Mouse (Mus musculus): ENCODE measurements around the gene Cox19.

Gene Cox19

DNA sequence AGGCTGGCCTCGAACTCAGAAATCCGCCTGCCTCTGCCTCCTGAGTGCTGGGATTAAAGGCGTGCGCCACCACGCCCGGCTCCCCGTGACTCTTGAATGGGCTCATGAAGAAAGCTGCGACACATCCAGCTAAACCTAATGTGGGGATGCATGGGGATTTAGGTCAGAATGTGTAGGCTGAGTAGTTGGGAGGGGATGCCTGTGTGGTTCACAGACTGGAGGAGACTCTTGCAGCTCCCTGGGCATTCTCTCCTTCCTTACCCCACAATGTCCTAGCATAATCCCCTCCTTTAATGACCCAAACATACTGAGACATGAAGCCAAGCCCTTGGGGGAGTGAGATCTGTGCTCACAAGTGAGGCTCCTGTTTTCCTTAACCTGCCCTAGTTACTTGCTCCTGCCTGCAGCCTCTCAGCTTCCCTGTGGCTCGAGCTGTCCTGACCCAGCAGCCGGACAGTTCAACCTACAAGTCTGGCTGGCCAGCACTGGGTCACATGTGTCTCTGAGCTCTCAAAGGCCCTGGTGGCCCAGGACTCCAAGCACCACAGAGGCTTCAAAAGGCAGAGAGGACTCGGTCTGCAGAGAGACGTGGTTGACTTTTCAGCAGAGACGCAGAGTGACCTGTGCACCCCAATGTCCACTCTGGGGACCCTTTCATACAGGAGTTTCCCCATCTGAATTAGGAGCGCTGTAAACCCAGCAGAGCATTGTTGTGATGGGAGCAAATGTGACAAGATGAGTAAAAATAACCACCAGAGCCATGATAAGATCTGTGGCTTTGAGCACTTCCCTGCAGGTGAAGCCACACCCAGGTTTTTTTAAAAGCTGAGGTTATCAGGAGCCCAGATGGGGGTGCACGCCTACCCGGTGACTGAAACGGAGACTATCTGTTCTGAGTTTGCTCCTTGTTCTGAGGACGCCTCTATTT lies 30.6 kb upstream of the Cox19 start:
- no peak for DNase-seq (ENCODE audit: low spot score)

DNA sequence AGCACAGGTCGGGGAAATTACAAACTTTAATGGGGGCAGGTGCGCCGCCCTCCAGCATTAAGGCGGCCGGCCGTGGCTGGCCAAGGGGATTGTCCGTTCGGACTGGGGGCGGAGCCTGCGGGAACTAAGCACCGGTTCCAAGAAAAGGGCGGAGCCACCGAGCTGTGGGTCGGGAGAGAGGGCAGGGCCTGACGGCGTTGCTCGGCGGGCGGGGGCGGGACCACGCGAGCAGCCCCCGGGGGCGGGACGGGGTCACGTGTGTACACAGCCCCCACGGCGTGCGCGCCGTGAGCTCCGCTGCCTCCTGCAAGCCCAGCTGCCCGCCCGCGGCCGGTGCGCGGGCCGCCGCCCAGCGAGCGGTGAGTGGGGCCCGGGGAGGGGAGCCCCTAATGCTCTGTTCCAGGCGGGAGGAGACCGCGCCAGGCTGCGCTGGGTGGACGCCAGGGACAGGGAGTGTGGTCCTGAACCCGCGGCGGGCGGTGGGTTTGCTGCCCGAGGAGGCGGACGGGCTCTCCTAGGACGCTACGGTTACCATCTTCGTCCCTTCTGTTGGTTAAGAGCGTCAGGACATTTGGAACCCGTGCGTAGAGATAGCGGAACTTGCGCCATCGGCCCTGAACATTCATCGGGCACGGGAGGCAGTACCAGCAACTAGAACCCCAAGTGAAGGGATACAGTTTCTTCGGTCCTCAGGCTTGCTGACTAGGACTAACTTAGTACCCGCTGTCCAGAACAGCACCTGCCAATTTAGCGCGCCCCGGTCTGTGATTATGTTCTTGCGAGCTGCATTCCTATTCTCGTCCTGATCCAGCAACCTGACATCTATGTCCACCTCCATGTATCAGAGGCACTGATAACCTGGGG lies 29.4 kb upstream of the Cox19 start:
- peak; percentile 96 for DNase-seq (ENCODE audit: low spot score)

DNA sequence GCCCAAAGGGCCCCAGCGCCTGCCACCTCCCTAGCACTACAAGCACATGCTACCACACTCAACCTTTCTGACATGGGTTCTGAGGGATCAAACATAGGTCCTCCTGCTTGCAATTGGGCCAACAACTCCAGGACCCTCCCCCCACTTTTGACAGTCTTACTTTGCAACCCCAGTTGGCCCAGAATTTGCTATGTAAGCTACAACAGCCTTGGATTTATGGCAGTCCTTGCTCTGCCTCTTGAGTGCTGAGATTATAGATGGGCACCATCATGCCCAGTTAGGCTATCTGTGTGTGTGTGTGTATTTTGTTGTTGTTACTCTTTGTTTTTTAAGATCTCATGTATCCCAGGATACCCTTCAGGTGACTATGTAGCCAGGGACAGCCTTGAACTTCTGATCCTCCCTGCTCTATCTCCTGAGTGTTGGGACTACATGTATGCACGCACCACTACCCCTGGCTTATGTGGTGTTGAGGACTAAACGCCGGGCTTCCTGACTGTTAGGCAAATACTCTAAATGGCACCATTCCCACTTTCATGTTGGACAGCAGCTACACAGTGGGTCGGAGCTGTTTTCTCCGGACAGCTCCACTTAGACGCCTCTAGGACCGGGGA lies 28.7 kb upstream of the Cox19 start:
- no peak for DNase-seq (ENCODE audit: low spot score)

DNA sequence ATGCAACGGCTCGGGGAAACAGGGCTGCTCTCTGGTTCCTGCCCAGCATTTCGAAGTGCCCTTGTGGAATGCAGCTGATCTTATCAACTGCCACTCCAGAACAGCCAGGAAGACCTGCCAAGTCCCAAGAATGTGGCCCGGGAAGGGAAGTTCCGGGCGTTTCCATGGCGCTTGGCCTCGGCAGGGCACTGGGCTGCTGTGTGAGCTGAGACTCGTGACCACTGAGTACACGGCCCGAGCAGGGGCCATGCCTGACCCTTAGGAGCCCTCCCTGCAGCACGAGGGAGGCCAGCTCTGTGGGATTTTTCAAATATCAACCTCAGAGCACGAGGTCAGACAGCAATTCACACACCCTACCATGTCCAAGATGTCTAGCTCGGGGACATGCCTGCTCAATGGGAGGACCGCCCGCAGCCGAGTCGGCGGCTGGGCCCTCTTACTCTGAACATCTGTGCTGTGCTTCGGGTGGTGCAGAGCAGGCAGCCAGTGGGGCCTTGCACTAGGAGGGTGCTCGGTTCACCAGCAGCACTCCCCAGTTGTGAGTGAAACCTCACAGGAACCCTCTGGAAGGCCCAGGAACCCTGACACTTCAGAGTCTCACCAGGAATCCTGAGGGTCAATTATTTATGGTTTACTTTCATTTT lies 27.9 kb upstream of the Cox19 start:
- peak; percentile 83 for DNase-seq (ENCODE audit: low spot score)

DNA sequence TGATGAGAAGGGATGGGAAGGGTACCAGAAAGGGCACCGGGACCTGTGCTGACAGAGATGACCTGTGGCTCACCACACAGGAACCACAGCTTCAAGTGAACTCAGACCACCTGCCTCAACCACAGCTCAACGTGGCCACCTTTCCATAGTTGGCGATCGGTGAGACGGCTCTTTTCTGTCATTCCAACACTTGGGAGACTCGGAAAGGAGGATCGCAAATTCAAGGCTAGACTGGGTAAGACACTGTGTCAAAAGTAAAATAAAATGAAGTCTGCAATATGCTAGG lies 27.0 kb upstream of the Cox19 start:
- no peak for DNase-seq (ENCODE audit: low spot score)

DNA sequence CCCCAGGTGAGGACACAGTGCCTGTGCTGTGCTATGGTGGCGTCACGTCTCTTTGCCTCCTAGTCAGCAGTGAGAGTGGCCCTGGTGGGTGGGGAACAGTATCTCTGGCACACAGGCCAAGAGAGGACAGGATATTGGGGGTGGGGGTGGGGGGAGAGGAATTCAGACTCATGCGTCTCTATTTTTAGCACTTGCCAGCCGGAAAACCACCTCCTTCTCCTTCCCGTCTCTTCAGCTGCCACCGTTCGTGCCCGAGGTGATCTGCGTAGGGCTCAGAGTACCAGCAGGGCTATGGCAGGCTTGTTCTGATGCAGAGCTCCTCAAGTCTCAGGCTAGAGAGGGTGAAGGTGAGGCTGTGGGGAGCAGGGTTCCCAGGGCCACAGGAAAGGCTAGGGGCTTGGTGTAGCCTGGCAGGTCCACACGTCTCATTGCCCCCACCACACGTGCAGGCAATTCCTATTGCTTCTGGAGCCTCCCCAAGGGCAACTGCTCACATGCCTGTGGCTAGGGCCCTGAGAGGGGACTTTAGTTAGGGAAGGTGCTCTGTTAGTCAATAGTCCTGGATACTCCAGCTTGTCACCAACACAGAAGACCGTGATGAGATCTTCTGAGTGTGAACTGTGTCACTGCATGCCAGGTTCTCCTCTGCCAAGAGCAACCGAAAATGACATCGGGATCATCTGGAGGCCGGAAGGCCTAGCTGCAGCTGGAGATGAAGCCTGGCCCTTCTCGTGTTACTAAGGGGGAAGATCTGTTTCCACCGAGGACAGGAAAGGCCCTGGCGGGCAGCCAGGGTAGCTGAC lies 26.5 kb upstream of the Cox19 start, which contains the start of gene Gpr146:
TSS of gene Gpr146 (plus strand) at position 230 of the 803 bp plus-strand sequence.
- DNase-seq (ENCODE audit: low spot score) = peak; percentile 45

DNA sequence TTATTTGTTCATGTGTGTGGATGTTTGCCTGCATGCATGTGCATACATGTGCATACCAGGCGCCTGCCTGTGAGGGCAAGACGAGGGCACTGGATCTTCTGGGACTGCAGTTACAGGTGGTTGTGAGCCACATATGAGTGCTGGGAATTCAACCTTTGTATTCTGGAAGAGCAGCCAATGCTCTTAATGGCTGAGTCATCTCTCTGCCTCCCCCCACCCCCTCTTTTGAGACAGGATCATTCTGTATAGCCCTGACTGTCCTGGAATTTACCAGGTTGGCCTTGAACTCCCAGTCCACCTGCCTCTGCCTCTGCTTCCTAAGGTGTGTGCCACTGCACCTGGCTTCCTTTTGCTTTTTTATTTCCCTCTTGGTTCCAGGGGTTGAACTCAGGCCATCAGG lies 23.6 kb upstream of the Cox19 start:
- no peak for DNase-seq (ENCODE audit: low spot score)

DNA sequence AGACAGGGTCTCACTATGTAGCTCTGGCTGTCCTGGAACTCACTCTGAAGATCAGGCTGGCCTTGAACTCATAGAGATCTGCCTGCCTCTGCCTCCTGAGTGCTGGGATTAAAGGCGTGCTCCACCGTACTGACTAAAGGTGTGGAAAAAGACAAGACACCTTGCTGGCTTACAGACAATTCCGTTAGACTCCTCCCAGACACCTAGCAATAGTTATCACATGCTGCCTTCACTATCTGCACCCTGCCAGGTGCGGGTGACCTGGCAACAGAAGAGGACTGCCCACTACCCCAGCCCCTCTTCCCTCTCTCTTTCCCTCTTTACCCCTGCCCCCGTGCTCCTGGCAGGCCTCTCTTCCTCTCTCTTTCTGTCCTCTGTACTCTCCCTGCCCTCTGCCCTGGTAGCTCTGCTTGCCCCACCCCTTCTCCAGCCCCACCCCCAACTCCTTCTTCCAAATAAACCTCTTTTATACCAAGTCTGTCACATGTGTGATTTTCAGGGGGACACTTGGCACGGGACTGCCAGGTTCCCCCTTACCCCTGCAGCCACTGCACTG lies 22.7 kb upstream of the Cox19 start:
- DNase-seq (ENCODE audit: low spot score) = no peak

DNA sequence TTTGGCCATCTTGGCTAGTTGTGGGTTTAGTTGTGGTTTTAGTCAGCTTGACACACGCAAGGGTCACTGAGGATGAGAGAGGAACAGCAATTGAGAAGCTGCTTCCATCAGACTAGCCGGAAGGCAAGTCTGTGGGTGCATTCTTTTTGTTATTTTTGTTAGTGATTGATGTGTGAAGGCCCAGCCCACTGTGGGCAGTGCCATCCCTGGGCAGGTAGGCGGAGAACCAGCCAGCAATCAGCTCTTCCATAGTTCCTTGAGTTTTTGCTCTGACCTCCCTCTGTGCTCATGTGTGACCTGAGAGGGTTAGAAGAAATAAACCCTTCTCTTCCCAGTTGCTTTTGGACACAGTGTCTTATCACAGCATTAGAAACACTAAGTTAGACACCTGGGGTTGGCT lies 21.9 kb upstream of the Cox19 start:
- no peak for DNase-seq (ENCODE audit: low spot score)

DNA sequence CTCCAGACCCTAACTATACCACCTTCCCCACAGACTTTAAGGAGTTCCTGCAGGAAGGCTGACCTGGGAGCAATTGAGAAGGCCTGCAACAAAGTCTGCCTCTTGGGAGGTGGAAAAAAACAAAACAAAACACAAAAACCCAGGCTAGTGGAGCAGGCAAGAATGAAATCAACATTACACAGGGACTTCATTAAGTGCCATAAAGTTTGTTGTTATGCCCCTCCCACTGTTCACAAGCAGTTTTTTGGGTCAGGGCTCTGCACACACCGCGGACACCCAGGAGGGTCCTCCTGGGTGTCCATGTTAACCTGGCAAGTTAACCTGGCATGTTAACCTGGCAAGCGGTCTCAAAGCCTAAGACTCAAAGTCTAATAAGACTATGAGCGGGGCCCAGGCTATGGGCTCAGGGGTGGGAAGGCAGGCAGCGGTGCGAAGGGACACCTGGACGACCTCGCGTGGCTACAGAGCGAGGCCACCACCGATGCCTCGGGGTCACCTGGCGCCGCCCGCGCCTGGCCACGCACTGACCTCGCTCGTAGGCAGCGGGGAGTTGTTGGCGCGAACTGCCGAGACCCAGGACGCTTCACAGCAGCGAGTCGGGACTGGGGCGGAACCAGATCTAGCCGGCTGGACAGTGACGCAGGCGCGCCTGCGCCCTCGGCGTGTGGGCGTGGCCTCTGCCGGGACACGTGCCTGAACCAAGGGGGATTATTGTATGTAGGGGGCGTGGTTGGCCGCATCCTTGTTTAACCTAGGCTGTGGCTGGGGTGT lies 20.6 kb upstream of the Cox19 start:
- DNase-seq (ENCODE audit: low spot score) = peak; percentile 85

DNA sequence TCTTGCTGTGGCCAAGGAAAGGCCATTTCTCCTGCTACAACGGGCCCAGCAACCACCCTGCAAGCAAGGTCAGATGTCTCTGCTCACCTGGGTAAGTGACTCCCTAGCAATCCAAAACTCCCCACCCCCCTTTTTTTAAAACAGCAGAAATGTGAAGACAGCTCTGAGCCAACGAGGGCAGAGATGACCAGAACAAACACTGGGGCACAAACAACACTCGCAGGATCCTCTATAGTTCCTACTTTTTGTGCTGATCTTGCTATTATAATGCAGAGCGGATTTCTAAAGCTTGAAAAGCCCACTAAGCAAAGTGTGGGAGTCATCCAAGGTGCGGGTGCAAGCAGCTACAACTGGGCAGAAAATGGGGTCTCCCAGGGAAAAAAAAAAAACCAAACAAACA lies 19.9 kb upstream of the Cox19 start:
- no peak for DNase-seq (ENCODE audit: low spot score)

DNA sequence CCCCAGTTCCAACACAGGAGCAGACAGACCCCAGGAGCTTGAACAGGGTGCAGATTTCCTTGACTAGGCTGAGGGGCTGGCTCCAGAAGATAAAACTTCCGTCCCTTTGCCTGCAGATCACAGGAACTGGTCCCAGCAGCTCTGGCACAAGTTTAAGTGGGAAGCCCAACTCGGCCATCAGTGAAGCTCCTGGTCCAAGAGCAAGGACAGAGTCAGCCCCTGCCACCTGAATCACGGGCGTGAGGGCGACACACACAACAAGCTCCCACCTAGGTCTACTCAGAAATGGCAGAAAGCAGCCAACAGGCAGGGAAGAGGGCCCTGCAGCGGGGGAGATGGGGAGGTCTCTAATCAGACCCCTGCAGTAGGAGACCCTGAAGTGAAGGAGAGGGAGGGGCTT lies 19.1 kb upstream of the Cox19 start:
- DNase-seq (ENCODE audit: low spot score) = no peak

DNA sequence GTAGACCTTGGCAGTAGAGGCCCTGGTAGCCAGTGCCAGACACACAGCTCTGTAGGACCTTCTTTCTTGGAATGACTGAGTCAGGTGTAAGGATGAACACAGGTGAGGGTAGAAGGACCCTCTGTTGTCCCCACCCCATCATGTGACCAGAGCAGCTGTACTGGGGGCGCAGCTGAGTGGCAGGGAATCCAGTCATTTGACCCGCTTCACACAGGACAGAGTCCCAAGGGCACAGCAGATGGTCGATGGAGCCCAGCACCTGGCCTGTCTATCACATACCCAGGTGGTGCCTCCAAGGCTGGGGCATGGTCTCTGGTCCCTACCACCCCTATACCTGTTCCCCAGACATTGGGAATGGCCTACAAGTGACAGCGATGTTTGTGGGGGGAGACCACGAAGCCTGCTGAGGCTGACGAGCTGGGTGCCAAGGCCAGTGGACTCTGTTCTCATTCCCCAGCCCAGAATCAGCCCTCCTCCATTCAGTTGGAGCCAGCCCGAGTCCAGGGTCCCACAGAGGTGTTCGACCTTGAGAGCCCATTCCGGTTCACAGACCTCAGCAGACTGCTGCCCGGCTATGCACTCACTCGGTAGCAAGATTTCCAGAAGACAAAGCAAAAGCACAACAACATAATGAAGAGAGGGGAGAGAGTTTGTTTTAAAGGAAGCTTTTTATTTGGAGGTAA lies 17.6 kb upstream of the Cox19 start:
- no peak for DNase-seq (ENCODE audit: low spot score)

DNA sequence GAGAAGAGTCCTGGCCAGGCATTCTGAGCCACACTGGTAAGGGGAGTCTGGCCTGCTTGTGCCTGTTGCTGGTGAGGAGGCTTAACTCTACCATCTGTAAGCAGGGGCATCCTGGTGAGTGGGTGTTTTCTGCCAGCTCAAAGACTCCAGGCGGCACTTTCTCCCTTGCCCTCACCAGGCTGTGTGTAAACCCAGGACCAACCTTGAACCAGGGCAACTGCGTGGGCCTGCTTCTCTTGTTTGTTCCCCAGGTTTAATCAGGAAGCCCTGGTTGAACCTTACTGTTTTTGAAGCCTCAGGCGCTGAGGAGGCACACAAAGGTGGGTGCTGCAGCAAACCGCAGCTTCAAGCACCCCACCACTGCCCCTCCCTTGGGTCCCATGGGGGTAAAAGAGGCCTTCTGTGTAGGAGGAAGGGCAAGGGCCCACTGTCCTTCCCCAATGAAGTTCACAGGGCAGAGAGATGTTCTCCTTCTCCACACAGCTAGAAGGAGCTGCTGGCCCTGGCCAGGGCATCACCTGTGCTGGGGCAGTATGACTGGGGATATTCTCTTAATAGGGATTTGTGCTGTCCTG lies 16.8 kb upstream of the Cox19 start:
- no peak for DNase-seq (ENCODE audit: low spot score)

DNA sequence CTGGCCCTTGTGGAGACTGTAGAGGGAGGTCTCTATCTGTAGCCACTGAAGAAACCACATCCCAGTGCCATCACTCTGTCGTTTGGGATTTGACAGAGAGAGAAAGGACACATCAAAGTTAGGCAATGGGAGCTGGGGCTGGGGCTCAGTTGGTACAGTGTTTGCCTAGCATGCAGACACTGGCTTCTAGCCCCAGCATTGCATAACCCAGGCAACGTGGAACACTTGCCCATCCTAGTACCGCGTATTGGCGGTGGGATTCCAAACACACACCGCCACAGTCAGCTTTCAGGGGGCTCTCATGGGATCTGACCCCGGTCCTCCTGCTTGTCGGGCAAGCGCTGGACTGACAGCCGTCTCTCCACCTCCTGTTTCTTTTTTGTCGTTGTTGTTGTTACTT lies 15.3 kb upstream of the Cox19 start:
- DNase-seq (ENCODE audit: low spot score) = no peak

DNA sequence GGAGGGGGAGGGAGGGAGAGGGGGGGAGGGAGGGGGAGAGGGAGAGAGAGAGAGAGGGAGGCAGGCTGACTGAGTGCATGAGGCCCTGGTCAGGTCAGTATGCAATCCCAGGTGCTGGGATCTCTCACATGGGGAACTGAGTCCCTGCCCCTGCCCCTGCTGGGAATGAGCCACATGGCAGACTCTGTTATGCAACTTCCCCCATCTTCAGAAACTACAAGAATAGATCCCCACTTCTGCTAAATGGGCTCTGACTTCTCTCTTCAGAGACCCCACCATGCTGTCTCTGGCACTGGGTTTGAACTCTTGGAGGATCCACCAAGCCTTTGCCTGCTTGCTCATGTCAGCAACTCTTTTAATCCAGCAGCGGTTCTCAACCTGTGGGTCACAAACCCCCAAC lies 14.6 kb upstream of the Cox19 start:
- DNase-seq (ENCODE audit: low spot score) = no peak

DNA sequence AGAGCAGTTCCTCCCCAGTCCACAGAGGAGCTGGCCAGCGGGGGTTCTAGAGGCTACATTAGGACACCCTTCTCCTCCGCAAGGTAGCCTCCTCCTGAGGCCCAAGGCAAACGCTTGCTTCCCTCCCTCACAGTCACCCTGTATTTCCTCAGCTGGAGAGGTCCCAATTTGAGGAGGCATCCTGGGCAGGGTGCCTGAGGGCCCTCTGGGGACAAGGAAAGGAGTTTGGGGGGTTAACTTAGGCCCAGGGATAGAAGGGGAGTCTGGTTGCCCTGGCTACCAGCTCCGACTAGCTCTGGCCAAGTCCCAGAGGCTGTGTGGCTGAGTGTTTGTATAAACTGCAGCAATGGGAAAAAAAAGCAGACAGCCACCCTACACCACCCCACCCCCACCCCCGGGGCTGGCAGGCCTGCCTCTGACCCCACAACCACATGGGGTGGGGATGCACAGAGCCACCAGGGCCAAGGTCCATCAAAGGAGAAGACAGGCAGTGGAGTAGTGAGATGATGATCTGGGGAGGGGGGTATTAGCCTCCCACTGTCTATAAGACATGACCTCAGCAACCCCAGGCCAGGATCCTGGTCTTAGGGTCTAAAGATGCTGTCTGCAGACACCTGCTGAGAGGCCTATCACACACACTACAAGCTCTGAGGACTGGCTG lies 13.8 kb upstream of the Cox19 start:
- no peak for DNase-seq (ENCODE audit: low spot score)

DNA sequence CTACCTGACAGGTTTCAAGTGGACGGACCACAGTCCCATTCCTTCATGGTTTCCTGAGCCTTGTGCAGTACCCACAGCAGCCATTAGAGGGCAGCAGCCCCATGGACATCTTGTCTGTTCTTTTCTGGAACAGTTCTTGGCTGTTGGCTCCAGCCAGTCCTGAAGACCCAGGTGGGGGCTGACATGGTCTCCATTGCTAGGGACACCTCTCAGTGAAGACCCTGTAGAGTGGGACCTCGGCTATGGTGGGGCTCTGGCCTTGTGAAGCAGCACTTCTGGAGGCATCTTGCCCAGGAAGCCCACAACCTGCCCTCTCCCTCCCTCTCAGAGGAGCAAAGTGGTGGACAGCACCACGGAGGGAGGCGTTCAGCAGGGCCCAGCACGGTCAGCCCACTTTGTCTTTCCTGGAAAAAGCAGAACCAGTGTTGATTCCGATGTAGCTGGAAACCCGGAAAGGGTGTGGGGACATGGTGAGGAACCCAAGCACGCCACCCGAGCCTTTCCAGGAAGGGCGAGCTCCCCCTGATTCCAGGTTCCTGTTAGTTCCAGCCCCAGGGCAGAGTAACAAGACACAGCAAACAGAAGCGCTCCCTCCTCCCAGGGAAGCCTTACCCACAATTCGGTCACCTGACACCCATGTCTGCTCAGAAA lies 13.2 kb upstream of the Cox19 start:
- peak; percentile 46 for DNase-seq (ENCODE audit: low spot score)
